Mouse (Mus musculus) myocyte (in vitro differentiated cells): ENCODE data around the gene Pappa.

Experiments used
- POLR2AphosphoS2 ChIP-seq: IDR thresholded peaks from one replicate; pipeline ENCODE4 v1.6.1; 2011; ENCODE audit warnings: low read depth, control low read depth; ENCODE audit not compliant: insufficient read length
- USF1 ChIP-seq: IDR thresholded peaks from one replicate; pipeline ENCODE4 v1.6.1; 2011; ENCODE audit warnings: low read depth, mild to moderate bottlenecking, control low read depth, moderate library complexity

DNA sequence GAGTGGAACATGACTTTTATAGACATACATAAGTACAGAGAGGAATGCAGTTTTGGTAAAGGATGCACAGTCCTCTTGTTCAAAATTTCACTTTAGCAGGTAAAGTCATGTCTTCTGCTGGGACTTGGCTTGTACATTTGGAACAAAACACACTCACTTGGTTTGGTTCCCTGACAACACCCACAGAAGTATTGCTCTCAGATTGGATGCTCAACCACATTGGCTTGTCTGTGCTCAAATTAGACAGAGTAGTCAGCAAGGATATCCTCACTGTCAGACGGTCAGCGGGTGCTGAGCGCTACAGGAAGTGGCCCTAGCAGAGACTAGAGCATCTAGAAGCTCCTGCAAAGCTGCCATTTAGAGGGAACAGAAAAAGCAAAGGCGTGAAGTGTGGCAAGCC, 197.4 kb downstream of the Pappa start:
- TF ChIP-seq USF1 (no peak), POLR2AphosphoS2 (no peak)
